Mouse (Mus musculus) cerebellum, adult (tissue): ENCODE data around the gene Thumpd2.

Experiments
- ATAC-seq: cut with Nextera tagmentation; 2 replicates; pipeline ENCODE4 v1.9.2; 2017; ENCODE audit warnings: mild to moderate bottlenecking, moderate library complexity, mixed read lengths; ENCODE audit not compliant: insufficient number of reproducible peaks, low FRiP score, low TSS enrichment

Thumpd2 gene

GRCm38 (mm10) chr17:80980096-80980495 lies 84.8 kb downstream of the Thumpd2 start:
- no peak for ATAC-seq

DNA sequence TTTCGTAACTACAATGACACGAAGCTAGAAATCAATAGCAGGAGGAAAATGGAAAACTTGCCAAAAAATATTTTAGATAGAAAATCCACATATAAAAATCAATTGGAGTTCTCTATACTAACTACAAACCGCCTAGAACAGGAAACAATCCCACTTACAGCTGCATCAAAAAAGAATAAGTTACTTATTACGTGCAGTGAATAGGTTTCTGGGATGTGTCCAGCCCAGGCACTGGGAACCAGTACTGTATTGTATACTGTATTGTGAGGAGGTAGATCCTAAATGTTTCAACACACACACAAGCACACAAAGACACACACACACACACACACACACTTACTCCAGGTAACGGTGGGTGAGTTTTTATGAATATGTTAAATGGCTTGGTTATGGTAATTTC lies 87.6 kb downstream of the Thumpd2 start:
- no peak for ATAC-seq
